Mouse (Mus musculus): ENCODE measurements around the gene Csnk1e.

DNA sequence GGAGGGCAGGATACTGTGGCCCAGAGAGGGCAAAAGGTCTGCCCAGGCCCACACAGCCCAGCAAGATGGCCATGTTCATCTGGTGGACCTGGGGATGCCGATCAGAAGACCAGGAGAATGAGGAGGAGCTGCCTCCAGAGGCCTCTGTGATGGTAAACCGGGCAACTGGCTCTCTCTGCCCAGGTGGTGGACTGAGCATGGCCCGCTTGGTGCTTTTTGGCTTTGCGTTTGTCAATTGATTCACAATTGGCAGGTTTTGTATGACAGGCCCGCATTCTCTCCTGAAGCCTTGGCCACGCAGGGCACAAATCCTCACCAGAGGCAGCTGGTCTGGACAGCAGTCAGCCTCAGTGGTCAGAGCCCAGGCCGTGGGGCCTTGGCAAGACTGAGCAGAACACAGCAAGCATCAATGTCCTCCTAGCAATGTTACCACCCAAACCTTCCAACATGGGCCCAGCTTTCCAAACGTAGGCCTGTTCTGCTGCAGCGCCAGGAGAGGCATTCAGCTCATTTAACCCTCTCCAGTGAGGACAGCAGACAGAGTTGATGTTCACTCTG is 12.3 kb downstream of the Csnk1e start:
- TF ChIP-seq CTCF (conservative IDR thresholded peaks at IDR 0.05; ENCODE audit: insufficient read depth, insufficient read length, low read depth, low read length) (no peak), POLR2A (IDR thresholded peaks at IDR 0.05; ENCODE audit: low read depth, low read length) (no peak)
